Mouse (Mus musculus): Measurements from ENCODE around the gene 9030612E09Rik. TPM values are rescaled to one million over a fixed set of nuclear protein-coding genes. Genes with fewer than 3 reads are reported as not detected.

Gene 9030612E09Rik
- 0.01 TPM in 1 of 2 replicates, not detected in the other for polyA plus RNA-seq (2012; rRNA removed)

GRCm38 (mm10) chr10:43174326-43175155, at the start of gene 9030612E09Rik, which contains the start of gene Sobp:
Gene 9030612E09Rik (plus strand): TSS chr10:43174704.
Gene Sobp (minus strand): TSS chr10:43174530.

GRCm38 (mm10) chr10:43220910-43221625, 46.6 kb downstream of the 9030612E09Rik start, which contains the start of gene Pdss2:
Gene Pdss2 (plus strand): TSS chr10:43221486.

Other genes with a start within 250 kb of the 9030612E09Rik start
- gene Sobp, start 174 bp upstream of the 9030612E09Rik start, polyA plus RNA-seq (2012; rRNA removed), result 0.01 and 0.02 TPM in 2 replicates
- gene Pdss2, start 46.8 kb downstream of the 9030612E09Rik start, polyA plus RNA-seq (2012; rRNA removed), result 5.0 and 5.5 TPM in 2 replicates

All from liver, embryonic 18 days (tissue).